Mouse (Mus musculus): ENCODE data around the gene 1110008L16Rik.

The 1110008L16Rik gene

GRCm38 (mm10) chr12:55343998-55344397 is 44.6 kb downstream of the 1110008L16Rik start:
- no peak for DNase-seq

GRCm38 (mm10) chr12:55344583-55344982 is 45.2 kb downstream of the 1110008L16Rik start:
- no peak for DNase-seq

- no peak for DNase-seq
Measured at GRCm38 (mm10) chr12:55353423-55353822, 54.0 kb downstream of the 1110008L16Rik start.

- DNase-seq, result no peak
Measured at GRCm38 (mm10) chr12:55354904-55355303, 55.5 kb downstream of the 1110008L16Rik start.

- no peak for DNase-seq
Measured at GRCm38 (mm10) chr12:55357303-55357702, 57.9 kb downstream of the 1110008L16Rik start.

GRCm38 (mm10) chr12:55360929-55361328 is 61.6 kb downstream of the 1110008L16Rik start:
- DNase-seq, result no peak

GRCm38 (mm10) chr12:55365083-55365482 is 65.7 kb downstream of the 1110008L16Rik start:
- DNase-seq, result no peak

GRCm38 (mm10) chr12:55372424-55373055 is 73.2 kb downstream of the 1110008L16Rik start:
- no peak for DNase-seq

GRCm38 (mm10) chr12:55376956-55377609 is 77.7 kb downstream of the 1110008L16Rik start:
- no peak for DNase-seq

GRCm38 (mm10) chr12:55377610-55377980 is 78.2 kb downstream of the 1110008L16Rik start:
- DNase-seq, result no peak

- DNase-seq, result no peak
Measured at GRCm38 (mm10) chr12:55384023-55384749, 84.8 kb downstream of the 1110008L16Rik start, which contains the start of gene Psma6. TSS of gene Psma6 (plus strand) at chr12:55384222.

- DNase-seq, result no peak
Measured at GRCm38 (mm10) chr12:55384826-55385225, 85.4 kb downstream of the 1110008L16Rik start.

GRCm38 (mm10) chr12:55385931-55386330 is 86.6 kb downstream of the 1110008L16Rik start:
- no peak for DNase-seq

- DNase-seq, result no peak
Measured at GRCm38 (mm10) chr12:55386456-55386855, 87.1 kb downstream of the 1110008L16Rik start.

GRCm38 (mm10) chr12:55387083-55387787 is 87.9 kb downstream of the 1110008L16Rik start:
- no peak for DNase-seq

- DNase-seq, result no peak
Measured at GRCm38 (mm10) chr12:55387788-55388465, 88.5 kb downstream of the 1110008L16Rik start.

GRCm38 (mm10) chr12:55388478-55388877 is 89.1 kb downstream of the 1110008L16Rik start:
- DNase-seq, result no peak

GRCm38 (mm10) chr12:55389132-55390081 is 90.0 kb downstream of the 1110008L16Rik start:
- peak; percentile 4 for DNase-seq

- DNase-seq, result no peak
Measured at GRCm38 (mm10) chr12:55392120-55392519, 92.7 kb downstream of the 1110008L16Rik start.

- no peak for DNase-seq
Measured at GRCm38 (mm10) chr12:55392733-55393577, 93.6 kb downstream of the 1110008L16Rik start.
